Mouse (Mus musculus): ENCODE results near the gene Prss12.
"Not testable (repeated sequence)": the region's sequence is repeated elsewhere in the genome, so short reads cannot be mapped to it uniquely, and the experiment has no call there.

Gene Prss12

GRCm38 (mm10) chr3:123481266-123481665, 34.6 kb downstream of the Prss12 start:
- no peak for DNase-seq

GRCm38 (mm10) chr3:123491814-123492213, 45.1 kb downstream of the Prss12 start:
- no peak for DNase-seq

DNA sequence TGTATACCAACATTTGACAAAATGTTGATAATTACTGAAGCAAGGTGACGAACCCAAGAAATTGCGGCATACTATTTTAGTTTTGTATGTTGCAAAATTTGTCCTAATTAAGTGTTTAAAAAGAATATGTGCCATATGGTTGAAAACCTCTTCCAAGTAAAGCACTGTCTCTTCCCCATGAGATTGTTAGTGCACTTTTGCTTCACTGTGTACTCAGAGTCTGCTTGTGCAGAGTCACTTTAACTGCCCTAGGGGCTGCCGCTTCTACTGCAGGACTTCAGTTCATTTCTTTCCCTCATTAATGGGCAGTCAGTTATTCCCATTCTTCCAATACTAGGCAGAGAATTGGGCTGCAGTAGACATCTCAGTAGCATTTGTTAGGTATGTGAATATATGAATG, 46.5 kb downstream of the Prss12 start:
- DNase-seq, result no peak

DNA sequence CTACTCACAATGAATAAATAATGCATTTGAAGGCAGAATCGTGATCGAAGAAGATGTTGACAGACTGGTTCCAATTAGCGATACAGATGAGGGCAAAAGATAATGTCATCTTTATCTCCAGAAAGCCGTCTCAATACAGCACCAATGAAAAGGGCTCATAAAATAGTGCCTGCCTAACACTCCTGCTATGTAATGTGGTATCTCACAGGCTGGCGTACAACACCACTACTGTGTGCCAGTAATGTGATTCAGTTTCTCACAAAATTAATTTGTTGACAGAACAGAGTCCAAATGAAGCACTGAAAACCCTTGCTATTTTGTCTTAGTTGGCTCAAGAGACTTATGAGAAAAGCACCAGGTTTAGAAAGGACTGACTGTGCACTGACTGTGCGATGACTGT, 48.4 kb downstream of the Prss12 start:
- no peak for DNase-seq

DNA sequence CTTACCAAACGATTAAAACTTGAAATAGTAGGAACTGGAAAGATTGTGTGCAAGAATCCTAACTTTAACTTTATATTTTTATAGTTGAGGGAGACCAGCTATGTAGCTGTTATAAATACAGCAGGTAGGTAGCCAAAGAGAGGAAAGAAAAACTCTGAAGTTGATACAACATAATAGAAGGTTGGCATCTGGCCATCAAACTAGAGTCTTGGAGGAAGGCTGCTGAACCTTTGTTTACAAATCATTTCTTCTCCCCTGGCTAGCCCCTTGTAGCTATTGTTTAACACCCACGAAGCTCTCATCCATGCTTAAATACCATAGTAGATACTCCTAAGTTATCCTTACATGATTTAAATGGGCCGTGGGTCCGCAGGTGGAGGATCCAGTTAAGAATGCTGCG, 52.1 kb downstream of the Prss12 start:
- no peak for DNase-seq

GRCm38 (mm10) chr3:123501798-123502197, 55.1 kb downstream of the Prss12 start:
- not testable (repeated sequence) for DNase-seq

DNA sequence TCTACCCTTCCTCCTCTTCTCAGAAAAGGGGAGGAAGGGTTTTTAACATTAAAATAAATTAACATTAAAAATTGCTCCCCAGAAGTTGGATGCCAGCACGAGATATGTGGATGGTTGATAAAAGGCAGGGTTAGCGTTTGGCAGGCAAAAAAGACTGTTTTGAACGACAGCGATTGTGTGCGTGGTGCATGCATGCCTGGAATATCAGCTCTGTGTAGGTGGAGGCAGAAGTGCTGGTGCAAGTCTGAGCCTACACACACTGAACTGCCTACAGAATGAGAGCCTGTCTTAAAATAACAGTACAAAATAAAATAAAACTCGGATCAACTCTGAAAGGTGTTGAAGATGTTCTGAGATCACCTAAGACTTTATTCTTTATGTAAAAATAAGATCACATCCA, 57.2 kb downstream of the Prss12 start:
- peak; percentile 81 for DNase-seq

- DNase-seq, result no peak
These were observed 58.1 kb downstream of the Prss12 start for GRCm38 (mm10) chr3:123504783-123505182.

DNA sequence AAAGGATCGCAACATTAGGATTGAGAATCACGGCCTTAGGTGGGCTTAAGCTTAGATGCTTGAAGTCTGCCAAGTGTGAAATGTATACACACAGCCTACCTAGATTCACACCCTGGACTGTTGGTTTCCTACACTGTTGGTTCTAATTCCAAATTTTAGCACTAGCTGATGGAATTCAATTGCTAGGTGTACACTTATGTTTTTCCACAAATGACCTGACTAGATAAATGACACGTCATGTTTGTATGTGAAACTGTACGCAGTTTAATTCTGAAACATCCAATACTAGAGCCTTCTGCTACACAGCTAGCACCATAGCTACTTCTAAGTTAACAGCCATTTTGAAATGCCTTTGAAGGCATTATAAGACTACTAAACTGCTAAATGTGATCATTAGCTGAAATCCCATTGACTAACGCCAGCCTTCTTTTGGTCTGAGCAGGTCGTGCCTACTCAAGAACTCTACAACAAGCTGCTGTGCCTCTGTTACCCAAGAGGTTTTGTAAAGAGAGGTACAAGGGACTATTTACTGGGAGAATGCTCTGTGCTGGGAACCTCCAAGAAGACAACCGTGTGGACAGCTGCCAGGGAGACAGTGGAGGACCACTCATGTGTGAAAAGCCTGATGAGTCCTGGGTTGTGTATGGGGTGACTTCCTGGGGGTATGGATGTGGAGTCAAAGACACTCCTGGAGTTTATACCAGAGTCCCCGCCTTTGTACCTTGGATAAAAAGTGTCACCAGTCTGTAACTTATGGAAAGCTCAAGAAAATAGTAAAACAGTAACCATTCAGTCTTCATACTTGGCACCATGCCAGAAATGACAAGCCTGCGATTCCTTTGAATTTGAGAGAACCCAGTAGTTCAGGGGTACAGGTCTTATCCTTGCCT, 59.3 kb downstream of the Prss12 start:
- DNase-seq, result no peak

GRCm38 (mm10) chr3:123506699-123507662, 60.3 kb downstream of the Prss12 start:
- no peak for DNase-seq

- no peak for DNase-seq
These were observed 60.9 kb downstream of the Prss12 start for GRCm38 (mm10) chr3:123507663-123508055.

DNA sequence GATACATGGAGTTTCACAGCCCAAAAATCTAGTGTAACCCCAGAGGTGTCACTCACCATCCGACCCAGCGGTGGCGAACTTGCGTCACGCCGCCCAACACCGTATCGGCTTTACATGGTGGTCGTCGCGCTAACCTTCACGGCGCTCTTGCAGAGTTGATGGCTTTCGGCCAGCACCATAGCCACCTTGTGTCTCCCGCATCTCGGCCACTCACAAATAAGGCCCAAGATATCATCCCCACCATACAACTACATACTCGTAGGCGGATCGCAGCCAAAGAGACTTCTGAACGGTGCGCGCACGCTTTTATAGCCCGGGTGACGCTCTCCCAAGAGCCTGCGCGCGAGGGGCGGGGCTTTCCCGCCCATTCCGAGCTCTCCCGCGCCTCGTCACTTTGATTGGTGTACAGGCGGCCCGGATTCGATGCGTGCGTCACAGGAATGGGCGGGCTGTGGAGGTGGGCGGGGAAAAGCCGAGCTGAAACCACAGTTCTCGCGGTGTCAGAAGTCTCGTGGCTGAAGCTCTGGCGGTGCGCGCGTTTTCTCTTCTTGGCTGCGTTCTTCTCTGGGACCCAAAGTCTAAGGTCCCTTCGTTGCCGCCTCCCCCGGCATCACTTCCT, 61.5 kb downstream of the Prss12 start:
- peak; percentile 100 for DNase-seq

- DNase-seq, result no peak
These were observed 62.1 kb downstream of the Prss12 start for GRCm38 (mm10) chr3:123508675-123509376.

DNA sequence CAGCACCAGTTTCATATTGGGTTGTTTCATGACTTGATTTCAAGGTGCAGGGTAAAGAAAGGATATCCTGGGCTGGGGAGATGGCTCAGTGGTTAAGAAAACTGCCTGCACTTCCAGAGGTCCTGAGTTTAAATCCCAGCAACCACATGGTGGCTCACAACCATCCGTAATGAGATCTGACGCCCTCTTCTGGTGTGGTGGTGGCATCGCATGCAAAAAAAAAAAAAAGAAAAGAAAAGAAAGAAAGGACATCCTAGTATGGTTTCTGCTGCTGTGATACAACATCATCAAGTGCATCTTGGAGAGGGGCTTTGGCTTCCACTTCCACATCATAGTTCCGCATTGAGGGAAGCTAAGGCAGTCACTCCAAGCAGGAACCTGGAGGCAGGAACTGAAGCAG, 65.1 kb downstream of the Prss12 start:
- no peak for DNase-seq

DNA sequence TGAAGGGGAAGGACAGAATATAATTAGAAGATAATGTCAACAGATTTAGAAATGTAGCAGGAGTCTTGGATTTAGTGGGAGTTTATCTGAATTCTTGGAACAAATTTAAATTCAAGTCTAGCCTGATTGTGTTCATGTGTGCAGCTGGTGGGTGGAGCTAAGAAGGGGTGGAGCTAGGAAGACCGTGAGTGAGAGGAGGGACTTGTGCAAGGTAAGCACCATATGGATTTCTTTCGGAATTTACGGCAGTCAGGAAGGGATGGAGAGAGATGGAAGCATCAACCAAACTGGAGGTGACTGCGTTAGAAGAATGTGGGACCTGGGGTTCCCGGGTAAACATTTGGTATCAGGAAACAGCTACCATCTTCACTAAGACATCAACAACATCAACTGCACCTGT, 68.2 kb downstream of the Prss12 start:
- no peak for DNase-seq

GRCm38 (mm10) chr3:123515600-123516359, 69.1 kb downstream of the Prss12 start:
- peak; percentile 53 for DNase-seq

DNA sequence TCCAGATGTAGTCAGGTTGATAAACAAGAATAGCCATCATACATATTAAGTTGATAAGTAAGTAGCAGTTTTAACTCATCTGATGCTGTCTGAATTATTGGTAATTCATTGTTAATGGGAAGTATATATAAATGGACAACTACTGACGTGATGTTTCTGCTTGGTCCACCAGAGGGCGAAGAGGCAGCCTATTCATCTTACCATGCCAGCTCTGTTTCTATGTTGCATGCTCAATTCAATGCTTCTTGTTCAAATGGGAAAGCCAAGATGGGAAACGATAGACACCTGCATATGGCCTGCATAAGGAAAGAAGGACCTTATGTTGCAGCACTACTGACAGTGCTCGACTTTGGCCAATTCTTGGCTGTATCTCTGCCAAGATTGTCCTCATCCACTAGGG, 70.1 kb downstream of the Prss12 start:
- peak; percentile 42 for DNase-seq

- DNase-seq, result no peak
These were observed 79.8 kb downstream of the Prss12 start for GRCm38 (mm10) chr3:123526313-123527067.

GRCm38 (mm10) chr3:123527806-123528507, 81.2 kb downstream of the Prss12 start:
- no peak for DNase-seq

DNA sequence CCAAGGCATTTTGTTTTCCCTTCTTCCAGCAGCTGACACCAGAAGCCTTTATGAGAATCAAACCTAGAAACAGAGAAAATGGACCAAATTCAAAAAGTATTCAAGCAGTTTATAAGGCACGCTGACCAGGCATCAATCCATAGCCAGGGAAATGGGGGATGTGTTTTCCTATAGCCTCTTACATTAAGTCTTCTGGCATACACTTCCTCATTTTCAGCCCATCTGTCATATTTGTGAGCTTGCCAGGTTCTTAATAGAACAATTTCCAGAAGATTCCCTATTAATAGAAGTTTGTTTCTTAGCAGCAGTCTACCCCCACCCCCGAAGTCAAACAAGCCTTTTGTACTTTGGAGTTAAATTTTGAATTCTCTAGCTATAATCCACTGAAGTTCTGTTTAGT, 84.4 kb downstream of the Prss12 start:
- DNase-seq, result no peak

All from layer of hippocampus, adult 9-11 months (tissue).